Mouse (Mus musculus) thymus, postnatal 10 days (tissue): ENCODE data around the gene Pcdh9.

ENCODE experiments used
- DNase-seq, 2 experiments: peaks; one replicate each; pipeline ENCODE4 v3.0.0; 2021; ENCODE audit warnings: low spot score in 2 of 2

Gene Pcdh9

GRCm38 (mm10) chr14:93890519-93891370 is at the start of gene Pcdh9:
Pcdh9 (minus strand) TSS chr14:93890679.
- DNase-seq = peak; percentile 14 to 15

- DNase-seq = no peak
Observed at GRCm38 (mm10) chr14:93906928-93907327, 16.4 kb upstream of the Pcdh9 start.

GRCm38 (mm10) chr14:93898533-93898932 is 8.1 kb upstream of the Pcdh9 start:
- no peak for DNase-seq

GRCm38 (mm10) chr14:93895131-93895530 is 4.7 kb upstream of the Pcdh9 start:
- DNase-seq = no peak

GRCm38 (mm10) chr14:93891371-93891746 is 880 bp upstream of the Pcdh9 start:
- DNase-seq = no peak

GRCm38 (mm10) chr14:93889839-93890518 is 500 bp downstream of the Pcdh9 start:
- DNase-seq = no peak

GRCm38 (mm10) chr14:93889231-93889630 is 1.2 kb downstream of the Pcdh9 start:
- DNase-seq = no peak

- DNase-seq = no peak
Observed at GRCm38 (mm10) chr14:93888346-93888745, 2.1 kb downstream of the Pcdh9 start.

GRCm38 (mm10) chr14:93887066-93887465 is 3.4 kb downstream of the Pcdh9 start:
- DNase-seq = no peak

GRCm38 (mm10) chr14:93885551-93886084 is 4.9 kb downstream of the Pcdh9 start:
- no peak for DNase-seq

- DNase-seq = no peak
Observed at GRCm38 (mm10) chr14:93884467-93884866, 6.0 kb downstream of the Pcdh9 start.

GRCm38 (mm10) chr14:93880071-93880470 is 10.4 kb downstream of the Pcdh9 start:
- no peak for DNase-seq

GRCm38 (mm10) chr14:93875968-93876367 is 14.5 kb downstream of the Pcdh9 start:
- no peak for DNase-seq

- no peak for DNase-seq
Observed at GRCm38 (mm10) chr14:93868211-93868610, 22.3 kb downstream of the Pcdh9 start.

GRCm38 (mm10) chr14:93858069-93858468 is 32.4 kb downstream of the Pcdh9 start:
- DNase-seq = no peak

- no peak for DNase-seq
Observed at GRCm38 (mm10) chr14:93846091-93846677, 44.3 kb downstream of the Pcdh9 start.

GRCm38 (mm10) chr14:93842686-93843288 is 47.7 kb downstream of the Pcdh9 start:
- no peak for DNase-seq

GRCm38 (mm10) chr14:93832511-93832910 is 58.0 kb downstream of the Pcdh9 start:
- DNase-seq = no peak

GRCm38 (mm10) chr14:93827159-93827558 is 63.3 kb downstream of the Pcdh9 start:
- DNase-seq = no peak

GRCm38 (mm10) chr14:93826042-93826462 is 64.4 kb downstream of the Pcdh9 start:
- no peak for DNase-seq

- no peak for DNase-seq
Observed at GRCm38 (mm10) chr14:93818845-93819244, 71.6 kb downstream of the Pcdh9 start.

GRCm38 (mm10) chr14:93817591-93817990 is 72.9 kb downstream of the Pcdh9 start:
- no peak for DNase-seq
